Mouse (Mus musculus): ENCODE results near the gene Elmo2.

Gene Elmo2

GRCm38 (mm10) chr2:165253867-165254266, 72.4 kb downstream of the Elmo2 start:
- no peak for DNase-seq

GRCm38 (mm10) chr2:165253269-165253668, 73.0 kb downstream of the Elmo2 start:
- DNase-seq: no peak

DNA sequence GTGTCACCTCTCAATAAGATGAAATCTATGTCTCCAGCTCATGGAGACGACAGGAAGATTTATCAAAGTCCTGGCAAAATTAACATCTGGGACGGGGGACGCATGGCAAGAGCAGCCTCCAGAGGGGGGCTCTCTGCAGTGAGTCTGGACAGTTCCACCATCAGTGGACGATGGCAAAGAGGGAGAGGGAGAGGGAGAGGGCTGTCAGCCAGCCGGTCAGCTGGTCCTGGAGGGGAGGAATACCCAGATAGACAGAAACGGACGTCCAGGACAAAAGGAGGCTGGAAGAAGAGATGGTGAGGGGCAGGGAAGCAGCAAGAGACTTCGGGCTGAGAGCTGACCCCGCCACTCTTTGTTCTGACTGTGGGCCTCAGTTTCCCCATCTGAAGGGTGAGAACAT, 73.5 kb downstream of the Elmo2 start:
- DNase-seq: no peak

GRCm38 (mm10) chr2:165252381-165252780, 73.9 kb downstream of the Elmo2 start:
- DNase-seq: no peak

- no peak for DNase-seq
Observed at GRCm38 (mm10) chr2:165250903-165251302, 75.4 kb downstream of the Elmo2 start.

DNA sequence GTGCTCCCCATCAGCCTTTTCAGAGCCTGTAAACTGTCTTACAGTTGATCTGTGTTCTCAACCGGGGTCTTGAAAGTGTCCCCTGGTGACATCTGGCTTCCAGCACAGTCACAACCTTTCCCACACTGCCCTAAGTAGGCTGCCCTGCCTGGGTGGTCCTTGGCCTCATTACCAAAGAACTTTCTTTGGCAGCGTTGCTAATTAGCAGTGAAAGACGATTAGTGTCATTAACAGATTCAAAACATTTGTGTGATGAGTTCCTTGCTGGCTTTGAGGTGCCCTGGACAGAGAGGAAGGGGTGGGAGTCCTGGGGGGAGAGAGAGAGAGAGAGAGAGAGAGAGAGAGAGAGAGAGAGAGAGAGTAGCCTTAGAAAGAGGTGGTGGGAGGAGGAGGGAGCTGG, 77.3 kb downstream of the Elmo2 start:
- no peak for DNase-seq

DNA sequence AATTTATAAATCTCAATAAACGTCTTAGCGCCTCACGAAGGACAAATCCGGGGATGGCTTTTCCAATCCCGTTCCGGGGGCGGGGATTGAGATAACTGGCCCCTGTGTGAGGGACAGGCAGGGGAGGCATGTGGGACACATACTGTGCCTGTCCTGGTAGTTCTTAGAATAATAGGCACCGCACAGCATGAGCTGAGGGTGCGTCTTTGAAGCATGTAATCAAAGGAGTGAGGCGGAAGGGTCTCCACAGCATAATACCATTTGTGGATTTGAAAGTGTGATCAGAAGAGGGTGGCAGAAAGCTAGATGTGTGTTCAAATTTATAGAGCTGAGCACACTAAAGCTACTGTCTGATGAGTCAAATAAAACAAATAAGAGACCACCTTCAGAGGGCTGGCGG, 79.9 kb downstream of the Elmo2 start:
- DNase-seq: no peak

GRCm38 (mm10) chr2:165243122-165243720, 83.1 kb downstream of the Elmo2 start:
- no peak for DNase-seq

GRCm38 (mm10) chr2:165242575-165242974, 83.7 kb downstream of the Elmo2 start:
- DNase-seq: no peak

DNA sequence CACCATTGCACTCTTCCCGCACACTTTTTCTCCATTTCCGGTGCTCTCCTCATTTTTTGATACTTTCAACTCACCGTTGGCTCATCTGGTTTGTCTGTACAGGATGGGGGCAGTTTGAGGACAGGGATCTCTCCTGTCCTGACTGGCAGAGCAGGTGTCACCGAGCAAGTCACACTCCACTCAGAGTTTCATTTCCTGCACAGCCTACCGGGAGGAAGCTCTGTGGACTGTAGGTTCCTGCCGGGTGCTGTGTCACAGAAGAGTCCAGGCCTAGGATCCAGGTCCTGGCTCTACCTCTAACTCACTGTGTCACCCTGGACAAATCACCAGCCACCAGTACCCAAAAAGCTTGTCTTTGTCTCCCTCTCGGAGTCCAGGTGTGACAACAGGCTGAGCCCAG, 84.5 kb downstream of the Elmo2 start:
- no peak for DNase-seq

DNA sequence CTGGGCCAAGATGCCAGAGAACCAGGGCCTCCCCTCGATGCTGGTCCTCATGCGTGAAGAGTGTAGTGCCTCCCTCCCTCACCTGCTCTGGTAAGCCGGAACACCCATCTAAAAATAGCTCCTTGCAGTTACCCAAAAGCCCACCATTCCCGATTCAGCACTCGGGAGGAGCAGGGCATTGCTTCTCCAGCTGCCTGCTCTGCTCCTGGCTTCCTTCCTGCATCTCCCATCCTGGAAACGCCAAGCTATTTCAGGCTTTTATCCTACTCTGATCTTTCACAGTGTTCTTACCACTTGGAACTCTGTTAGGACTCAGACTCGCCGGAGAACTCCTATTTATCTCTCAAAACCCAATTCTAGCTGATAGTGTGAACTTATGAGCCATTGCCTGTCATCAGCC, 85.9 kb downstream of the Elmo2 start:
- DNase-seq: no peak

- DNase-seq: no peak
Observed at GRCm38 (mm10) chr2:165239533-165240144, 86.6 kb downstream of the Elmo2 start.

DNA sequence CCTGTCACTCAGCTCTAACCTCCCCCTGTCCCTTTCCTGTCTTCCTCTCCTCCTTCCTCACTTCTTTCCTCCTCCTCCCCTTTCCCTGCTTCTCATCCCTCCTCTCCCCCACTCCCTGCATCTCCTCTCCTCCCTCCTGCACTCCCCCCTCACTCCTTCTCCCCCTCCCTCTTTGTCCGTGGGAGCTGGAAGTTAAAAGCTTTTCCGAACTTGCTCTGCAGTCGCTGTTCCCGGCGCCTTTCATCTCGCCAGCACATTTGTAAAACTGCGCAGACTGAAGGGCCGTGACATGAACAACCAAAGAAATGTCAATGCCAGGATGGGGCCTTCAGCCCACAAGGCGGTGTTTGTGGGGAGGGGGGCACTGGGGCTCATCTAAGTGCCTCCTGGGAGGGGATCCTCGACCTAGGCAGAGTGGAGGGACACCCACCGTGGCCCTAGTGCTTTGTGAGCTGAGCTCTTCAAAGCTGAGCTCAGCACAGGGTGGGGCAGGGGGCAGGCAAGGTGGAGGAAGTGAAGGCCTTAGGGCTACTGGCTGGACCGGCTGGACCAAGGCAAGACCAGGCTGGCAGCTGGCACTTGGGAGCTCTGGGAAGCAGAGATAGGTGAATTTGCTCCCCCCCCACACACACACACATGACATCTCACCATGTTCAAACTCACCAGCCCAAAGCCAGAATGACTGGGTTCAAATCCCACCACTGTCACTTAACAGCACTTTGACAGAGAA, 87.7 kb downstream of the Elmo2 start:
- DNase-seq: no peak

All from lung, postnatal 14 days (tissue).